Comparison of ENCODE assay signal across 9 mouse cellular contexts in the genomic region with DNA sequence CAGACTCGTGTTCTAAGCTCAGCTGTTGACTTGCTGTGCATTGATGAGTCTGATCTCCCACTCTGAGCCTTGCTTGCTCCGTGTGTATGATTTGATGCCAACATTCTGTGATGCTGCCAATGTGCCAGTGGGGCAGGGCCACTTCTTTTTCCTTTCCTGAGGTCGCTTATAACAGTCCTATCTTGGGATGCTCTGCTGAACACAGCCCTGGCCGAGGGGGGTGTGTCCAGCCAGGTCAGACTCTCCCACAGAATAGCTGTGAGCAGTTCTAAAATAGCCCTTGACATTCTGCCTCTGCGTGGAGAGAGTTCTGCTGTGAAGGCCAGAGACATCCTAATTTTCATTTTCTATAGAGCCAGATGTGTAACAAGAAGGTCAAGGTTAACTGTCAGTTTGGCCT. TPM values are rescaled to one million over a fixed set of nuclear protein-coding genes. Genes with fewer than 3 reads are reported as not detected.
A peak's percentile ranks its signal among the peaks of the same experiment; 100 is the strongest.
DNase-seq lines count a peak whose midpoint lies in the region; ATAC-seq and TF ChIP-seq lines count a peak whose summit lies in the region.
"Had no signal": no experiment of that assay in that cellular context is flagged by ENCODE, and none has a peak within 500 bp of the region (broad histone marks: within the 10 kb centered on the region; RNA-seq: fewer than 3 reads in every experiment).

No protein-coding gene starts in this region.

- H3K4me2 ChIP-seq in kidney, embryonic 15.5 days: peak overlapping the region; percentile 98; the same call in 1 of the 2 replicates
- 0 out of 2 replicates have a peak overlapping the region, but pooled peaks have one; percentile 8 for H3K4me2 ChIP-seq in embryonic facial prominence, embryonic 12.5 days (replicated peaks)
- peak overlapping the region; percentile 99 for H3K4me2 ChIP-seq in hindbrain, embryonic 13.5 days
- H3K4me2 ChIP-seq in midbrain, embryonic 13.5 days (replicated peaks): peak overlapping the region; percentile 87
- no peak overlapping the region; the same call in 1 of the 2 replicates for H3K4me2 ChIP-seq in intestine, postnatal 0 days (replicated peaks; ENCODE audit: low read depth)

- no peak for DNase-seq in kidney, adult 18-20 months
- DNase-seq in ovary, postnatal 10 days (ENCODE audit: low spot score): no peak
- DNase-seq in layer of hippocampus, postnatal 36 days: no peak

- WGBS in kidney, embryonic 15.5 days: 32% methylated on average over 5 of the region's 5 CpGs
- WGBS in embryonic facial prominence, embryonic 12.5 days: 58% methylated on average over 5 of the region's 5 CpGs
- 52% methylated on average over 5 of the region's 5 CpGs for WGBS in hindbrain, embryonic 13.5 days
- WGBS in midbrain, embryonic 13.5 days: 47% methylated on average over 5 of the region's 5 CpGs
- WGBS in intestine, postnatal 0 days: 71% methylated on average over 5 of the region's 5 CpGs

- no peaks in the 10 kb centered on the region for H3K9me3 ChIP-seq in kidney, embryonic 15.5 days (replicated peaks)
- no peaks in the 10 kb centered on the region for H3K9me3 ChIP-seq in embryonic facial prominence, embryonic 12.5 days
- no peaks in the 10 kb centered on the region for H3K9me3 ChIP-seq in hindbrain, embryonic 13.5 days
- H3K9me3 ChIP-seq in midbrain, embryonic 13.5 days: no peaks in the 10 kb centered on the region
- H3K9me3 ChIP-seq in intestine, postnatal 0 days (ENCODE audit: control insufficient read depth): no peaks in the 10 kb centered on the region
- H3K9me3 ChIP-seq: heart, embryonic 15.5 days had no signal

- H3K27ac ChIP-seq in kidney, embryonic 15.5 days: no peak overlapping the region
- no peak overlapping the region for H3K27ac ChIP-seq in embryonic facial prominence, embryonic 12.5 days
- no peak overlapping the region for H3K27ac ChIP-seq in hindbrain, embryonic 13.5 days
- H3K27ac ChIP-seq in midbrain, embryonic 13.5 days: no peak overlapping the region
- no peak overlapping the region for H3K27ac ChIP-seq in intestine, postnatal 0 days (ENCODE audit: low read depth, low read length)
- H3K27ac ChIP-seq: heart, embryonic 15.5 days had no signal

- H3K4me1 ChIP-seq in kidney, embryonic 15.5 days: peaks cover 55% of the 10 kb centered on the region
- H3K4me1 ChIP-seq in embryonic facial prominence, embryonic 12.5 days: peaks cover 55% of the 10 kb centered on the region
- peaks cover 66% of the 10 kb centered on the region for H3K4me1 ChIP-seq in hindbrain, embryonic 13.5 days (replicated peaks)
- peaks cover 67% of the 10 kb centered on the region for H3K4me1 ChIP-seq in midbrain, embryonic 13.5 days (replicated peaks)
- peaks cover 8% of the 10 kb centered on the region; the same call in 1 of the 2 replicates for H3K4me1 ChIP-seq in intestine, postnatal 0 days (replicated peaks; ENCODE audit: control insufficient read depth, insufficient read depth, low read length)

- no peak overlapping the region for H3K4me3 ChIP-seq in kidney, embryonic 15.5 days (replicated peaks)
- no peak overlapping the region for H3K4me3 ChIP-seq in embryonic facial prominence, embryonic 12.5 days
- no peak overlapping the region for H3K4me3 ChIP-seq in hindbrain, embryonic 13.5 days
- H3K4me3 ChIP-seq in midbrain, embryonic 13.5 days (replicated peaks): peak overlapping the region; percentile 60; the same call in 1 of the 2 replicates
- no peak overlapping the region for H3K4me3 ChIP-seq in intestine, postnatal 0 days (ENCODE audit: low read depth, low read length)
- H3K4me3 ChIP-seq: heart, embryonic 15.5 days had no signal

- ATAC-seq in kidney, embryonic 15.5 days (replicated peaks; ENCODE audit: low FRiP score): no peak
- no peak for ATAC-seq in embryonic facial prominence, embryonic 12.5 days (ENCODE audit: insufficient number of reproducible peaks, insufficient read depth, low FRiP score, low TSS enrichment)
- ATAC-seq in hindbrain, embryonic 13.5 days (ENCODE audit: low FRiP score): no peak
- no peak for ATAC-seq in midbrain, embryonic 13.5 days
- ATAC-seq in intestine, postnatal 0 days: no peak

- H3K9ac ChIP-seq in kidney, embryonic 15.5 days: no peak overlapping the region
- no peak overlapping the region for H3K9ac ChIP-seq in embryonic facial prominence, embryonic 12.5 days
- H3K9ac ChIP-seq in hindbrain, embryonic 13.5 days: 0 out of 2 replicates have a peak overlapping the region, but pooled peaks have one; percentile 24
- 0 out of 2 replicates have a peak overlapping the region, but pooled peaks have one; percentile 3 for H3K9ac ChIP-seq in midbrain, embryonic 13.5 days (replicated peaks)
- no peak overlapping the region for H3K9ac ChIP-seq in intestine, postnatal 0 days (ENCODE audit: low read depth, low read length)
- H3K9ac ChIP-seq: heart, embryonic 15.5 days had no signal

- no peaks in the 10 kb centered on the region for H3K36me3 ChIP-seq in kidney, embryonic 15.5 days
- H3K36me3 ChIP-seq in embryonic facial prominence, embryonic 12.5 days: no peaks in the 10 kb centered on the region
- no peaks in the 10 kb centered on the region for H3K36me3 ChIP-seq in hindbrain, embryonic 13.5 days
- H3K36me3 ChIP-seq in midbrain, embryonic 13.5 days: 0 out of 2 replicates have a peak, but pooled peaks cover 3% of the 10 kb centered on the region
- no peaks in the 10 kb centered on the region for H3K36me3 ChIP-seq in intestine, postnatal 0 days (ENCODE audit: control insufficient read depth, insufficient read depth)
- H3K36me3 ChIP-seq: heart, embryonic 15.5 days had no signal

- no peaks in the 10 kb centered on the region for H3K27me3 ChIP-seq in kidney, embryonic 15.5 days
- H3K27me3 ChIP-seq in embryonic facial prominence, embryonic 12.5 days: no peaks in the 10 kb centered on the region
- 0 out of 2 replicates have a peak, but pooled peaks cover 16% of the 10 kb centered on the region for H3K27me3 ChIP-seq in hindbrain, embryonic 13.5 days
- peaks cover 15% of the 10 kb centered on the region for H3K27me3 ChIP-seq in midbrain, embryonic 13.5 days
- H3K27me3 ChIP-seq in intestine, postnatal 0 days (replicated peaks; ENCODE audit: control insufficient read depth, insufficient read depth, low read length): no peaks in the 10 kb centered on the region
- H3K27me3 ChIP-seq: heart, embryonic 15.5 days had no signal

- TF ChIP-seq CTCF in intestine, postnatal 0 days (IDR thresholded peaks at IDR 0.05; ENCODE audit: low read depth): no peak

RNA-seq across cellular contexts. Expression of a gene that starts 2.2 kb away (rescaled TPM):
- 22.3 and 23.6 TPM in 2 replicates for polyA plus RNA-seq in kidney, embryonic 15.5 days (2015; fragmentation: Nextera tagmentation; extraction: Ambion mirVana)
- polyA plus RNA-seq in embryonic facial prominence, embryonic 12.5 days (2016; fragmentation: Nextera tagmentation; extraction: Ambion mirVana): 34.3 and 36.2 TPM in 2 replicates
- polyA plus RNA-seq in hindbrain, embryonic 13.5 days (2015; fragmentation: Nextera tagmentation; extraction: Ambion mirVana): 12.1 and 12.2 TPM in 2 replicates
- polyA plus RNA-seq in midbrain, embryonic 13.5 days (2015; fragmentation: Nextera tagmentation; extraction: Ambion mirVana): 13.0 and 15.6 TPM in 2 replicates
- polyA plus RNA-seq in intestine, postnatal 0 days (2015; fragmentation: Nextera tagmentation; extraction: Ambion mirVana): 19.8 and 22.5 TPM in 2 replicates
- 1 to 10 TPM; 6.9 to 7.3 TPM for total RNA-seq in layer of hippocampus, postnatal 36 days (2021)

Comparison
In these comparisons a context has a peak if more than half of its experiments do, and no peak if none do; other contexts are left out.
1. H3K9ac ChIP-seq: peak in hindbrain, embryonic 13.5 days (single experiment) and midbrain, embryonic 13.5 days (single experiment); none in kidney, embryonic 15.5 days (single experiment), embryonic facial prominence, embryonic 12.5 days (single experiment) and intestine, postnatal 0 days (single experiment).